Mouse (Mus musculus) MEL (cell line): ENCODE measurements around the gene Rps6kb2.

Source experiments
- CTCF ChIP-seq, 3 experiments: IDR thresholded peaks in 2 of 3; conservative IDR thresholded peaks in 1 of 3; 2 replicates each; pipeline ENCODE4 v1.5.1; 2011 to 2012; ENCODE audit warnings: low read length in 3 of 3, low read depth in 2 of 3, mild to moderate bottlenecking in 2 of 3, improper control_type of control experiment in 1 of 3, inconsistent platforms in 1 of 3, mixed read lengths in 1 of 3, moderate library complexity in 1 of 3; ENCODE audit not compliant: control insufficient read depth in 1 of 3, insufficient read depth in 1 of 3, poor library complexity in 1 of 3, severe bottlenecking in 1 of 3
- EP300 ChIP-seq, 2 experiments: IDR thresholded peaks; 2 replicates each; pipeline ENCODE4 v1.6.1; 2011; ENCODE audit warnings: improper control_type of control experiment in 2 of 2, low read length in 2 of 2, low read depth in 1 of 2, mild to moderate bottlenecking in 1 of 2
- JUND ChIP-seq: IDR thresholded peaks from 2 replicates; pipeline ENCODE4 v1.6.1; 2011; ENCODE audit warnings: low read depth, mild to moderate bottlenecking, improper control_type of control experiment, low read length
- MAX ChIP-seq: IDR thresholded peaks from 2 replicates; pipeline ENCODE4 v1.6.1; 2011; ENCODE audit warnings: low read length, improper control_type of control experiment
- MEF2A ChIP-seq: IDR thresholded peaks from 2 replicates; pipeline ENCODE4 v1.6.1; 2014; ENCODE audit warnings: low read depth, mild to moderate bottlenecking, inconsistent platforms, low read length, improper control_type of control experiment; ENCODE audit not compliant: poor library complexity, insufficient replicate concordance, severe bottlenecking; ENCODE audit errors: extremely low read depth
- MXI1 ChIP-seq: IDR thresholded peaks from 2 replicates; pipeline ENCODE4 v1.6.1; 2011; ENCODE audit warnings: mild to moderate bottlenecking, low read depth, low read length, improper control_type of control experiment
- NRF1 ChIP-seq: IDR thresholded peaks from 2 replicates; pipeline ENCODE4 v1.6.1; 2014; ENCODE audit warnings: low read depth, mild to moderate bottlenecking, inconsistent platforms, low read length, improper control_type of control experiment, moderate library complexity; ENCODE audit not compliant: poor library complexity, insufficient read depth, severe bottlenecking
- POLR2A ChIP-seq, 2 experiments: IDR thresholded peaks; 2 replicates each; pipeline ENCODE4 v1.6.1; 2011 to 2012; ENCODE audit warnings: low read length in 2 of 2, mild to moderate bottlenecking in 2 of 2, control low read depth in 1 of 2, improper control_type of control experiment in 1 of 2, low read depth in 1 of 2, moderate library complexity in 1 of 2; ENCODE audit not compliant: control insufficient read depth in 1 of 2, insufficient read depth in 1 of 2, poor library complexity in 1 of 2
- POLR2AphosphoS2 ChIP-seq: IDR thresholded peaks from 2 replicates; pipeline ENCODE4 v1.6.1; 2011; ENCODE audit warnings: low read length, improper control_type of control experiment
- RAD21 ChIP-seq: IDR thresholded peaks from 2 replicates; pipeline ENCODE4 v1.6.1; 2011; ENCODE audit warnings: mild to moderate bottlenecking, low read depth, low read length, improper control_type of control experiment
- TAL1 ChIP-seq: IDR thresholded peaks from 2 replicates; pipeline ENCODE4 v1.6.1; 2012; ENCODE audit warnings: mild to moderate bottlenecking, inconsistent platforms, low read length, moderate library complexity, mixed read lengths
- TBP ChIP-seq: IDR thresholded peaks from 2 replicates; pipeline ENCODE4 v1.8.0; 2011; ENCODE audit warnings: low read depth, low read length, improper control_type of control experiment
- TCF12 ChIP-seq: IDR thresholded peaks from 2 replicates; pipeline ENCODE4 v1.6.1; 2014; ENCODE audit warnings: low read depth, mild to moderate bottlenecking, inconsistent platforms, low read length, improper control_type of control experiment, moderate library complexity
- ZMIZ1 ChIP-seq: IDR thresholded peaks from 2 replicates; pipeline ENCODE4 v1.6.1; 2012; ENCODE audit warnings: low read depth, mild to moderate bottlenecking, inconsistent platforms, low read length, improper control_type of control experiment, moderate library complexity

DNA sequence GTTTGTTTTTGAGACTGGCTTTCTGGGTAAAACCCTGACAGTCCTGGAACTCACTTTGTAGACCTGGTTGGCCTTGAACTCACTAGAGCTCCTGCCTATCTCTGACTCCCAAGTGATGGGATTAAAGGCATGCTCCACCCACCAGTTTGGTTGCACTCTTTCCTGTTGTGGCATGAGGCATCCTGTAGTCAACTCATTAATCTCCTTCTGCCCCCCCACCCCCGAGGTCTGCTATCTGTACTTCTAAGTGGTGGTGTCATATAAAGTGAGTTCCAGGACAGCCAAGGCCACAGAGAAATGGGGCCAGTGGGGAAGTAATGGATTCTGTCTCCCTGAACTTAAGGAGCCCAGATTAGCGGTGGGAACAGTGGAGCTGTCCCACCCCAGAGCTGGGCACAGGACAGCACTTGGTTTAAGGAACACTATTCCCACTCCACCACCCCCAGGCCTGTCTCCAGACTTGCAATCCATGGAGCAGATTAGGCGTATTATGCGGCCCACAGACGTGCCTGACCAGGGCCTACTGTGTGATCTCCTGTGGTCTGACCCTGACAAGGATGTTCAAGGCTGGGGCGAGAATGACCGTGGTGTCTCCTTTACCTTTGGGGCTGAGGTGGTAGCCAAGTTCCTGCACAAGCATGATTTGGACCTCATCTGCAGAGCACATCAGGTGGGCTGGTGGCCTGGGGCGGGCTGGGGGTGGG lies 31.0 kb upstream of the Rps6kb2 start:
- TF ChIP-seq MXI1, result no peak
- TF ChIP-seq RAD21, result no peak
- TF ChIP-seq JUND, result no peak
- peak; percentile 27 to 44; a peak in 2 of 4 replicates for TF ChIP-seq POLR2A (IDR thresholded peaks at IDR 0.05; ENCODE audit: control insufficient read depth in 1 of 2, insufficient read depth in 1 of 2, low read depth in 1 of 2, low read length in 2 of 2, poor library complexity in 1 of 2)
- TF ChIP-seq TBP, result no peak
- no peak for TF ChIP-seq MAX
- TF ChIP-seq TCF12, result no peak
- TF ChIP-seq CTCF (IDR thresholded peaks at IDR 0.05 in 2 of 3, conservative IDR thresholded peaks at IDR 0.05 in 1 of 3; ENCODE audit: control insufficient read depth in 1 of 3, insufficient read depth in 1 of 3, low read depth in 2 of 3, low read length in 3 of 3, poor library complexity in 1 of 3, severe bottlenecking in 1 of 3), result no peak
- TF ChIP-seq ZMIZ1, result no peak; the same call in 1 of the 2 replicates
- no peak for TF ChIP-seq NRF1
- TF ChIP-seq EP300 (IDR thresholded peaks at IDR 0.05; ENCODE audit: low read depth in 1 of 2, low read length in 2 of 2), result peak in 1 of 2 experiments; percentile 9; a peak in 1 of 4 replicates
- TF ChIP-seq POLR2AphosphoS2, result peak; percentile 59; the same call in 1 of the 2 replicates
- no peak for TF ChIP-seq MEF2A
- TF ChIP-seq TAL1, result no peak
